Mouse (Mus musculus) CH12.LX (cell line): Measurements from ENCODE around the gene Asb7.

ENCODE experiments used
- CTCF ChIP-seq, 2 experiments: IDR thresholded peaks in 1 of 2; conservative IDR thresholded peaks in 1 of 2; 2 replicates each; pipeline ENCODE4 v1.5.1; 2011 to 2012; ENCODE audit warnings: low read depth in 2 of 2, low read length in 2 of 2, improper control_type of control experiment in 1 of 2, inconsistent platforms in 1 of 2, mild to moderate bottlenecking in 1 of 2, moderate library complexity in 1 of 2
- EP300 ChIP-seq: IDR thresholded peaks from 2 replicates; pipeline ENCODE4 v1.6.1; 2011; ENCODE audit warnings: low read length, improper control_type of control experiment
- KAT2A ChIP-seq: IDR thresholded peaks from 2 replicates; pipeline ENCODE4 v1.6.1; 2012; ENCODE audit warnings: low read length, improper control_type of control experiment, inconsistent platforms; ENCODE audit not compliant: insufficient replicate concordance
- NRF1 ChIP-seq: IDR thresholded peaks from 2 replicates; pipeline ENCODE4 v1.6.1; 2014; ENCODE audit warnings: low read depth, mild to moderate bottlenecking, inconsistent platforms, low read length, improper control_type of control experiment, moderate library complexity
- POLR2A ChIP-seq: IDR thresholded peaks from 2 replicates; pipeline ENCODE4 v1.6.1; 2011; ENCODE audit warnings: low read depth, mild to moderate bottlenecking, improper control_type of control experiment, low read length
- TCF12 ChIP-seq: IDR thresholded peaks from 2 replicates; pipeline ENCODE4 v1.6.1; 2014; ENCODE audit warnings: low read depth, mild to moderate bottlenecking, inconsistent platforms, low read length, improper control_type of control experiment
- UBTF ChIP-seq: IDR thresholded peaks from 2 replicates; pipeline ENCODE4 v1.6.1; 2012; ENCODE audit warnings: low read depth, mild to moderate bottlenecking, inconsistent platforms, low read length, improper control_type of control experiment, moderate library complexity
- USF1 ChIP-seq: IDR thresholded peaks from 2 replicates; pipeline ENCODE4 v1.6.1; 2014; ENCODE audit warnings: low read depth, mild to moderate bottlenecking, inconsistent platforms, low read length, improper control_type of control experiment
- ZNF384 ChIP-seq: IDR thresholded peaks from 2 replicates; pipeline ENCODE4 v1.6.1; 2012; ENCODE audit warnings: low read depth, low read length, improper control_type of control experiment, inconsistent platforms

DNA sequence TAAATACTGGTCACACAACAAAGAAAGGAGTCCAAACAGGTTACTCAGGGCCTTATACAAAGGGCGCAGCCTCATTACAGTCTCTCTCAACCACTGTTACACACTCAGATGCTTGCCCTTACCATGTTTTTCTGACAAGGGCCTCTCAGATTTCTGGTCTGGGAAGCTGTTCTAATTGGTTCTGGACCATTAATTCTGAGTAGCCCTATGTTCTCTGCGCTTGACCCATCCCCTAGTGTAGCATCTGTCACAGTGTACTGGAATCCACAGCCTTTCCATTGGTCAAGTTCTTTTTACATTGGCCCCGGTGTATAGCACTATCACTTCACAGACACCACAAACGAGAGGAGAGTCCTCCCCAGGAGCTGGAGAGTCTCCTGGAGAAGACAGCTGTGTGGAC is 35.1 kb upstream of the Asb7 start:
- TF ChIP-seq POLR2A (no peak), UBTF (no peak), CTCF (conservative IDR thresholded peaks at IDR 0.05 in 1 of 2, IDR thresholded peaks at IDR 0.05 in 1 of 2; ENCODE audit: low read depth in 2 of 2, low read length in 2 of 2) (no peak), KAT2A (no peak), USF1 (no peak), ZNF384 (no peak), EP300 (no peak), NRF1 (no peak), TCF12 (no peak)
